Mouse (Mus musculus) thymus, adult 2 months (tissue): ENCODE results near the gene Efhd1. TPM values are rescaled to one million over a fixed set of nuclear protein-coding genes. Genes with fewer than 3 reads are reported as not detected.

ENCODE experiments used
- DNase-seq: peaks from one replicate; pipeline ENCODE4 v3.0.0; 2021
- H3K27ac ChIP-seq: fragments of 200-500 bp; 2 replicates; pipeline ENCODE4 v1.5.1; 2012; ENCODE audit warnings: low read length, control low read depth; ENCODE audit not compliant: control insufficient read depth, insufficient read depth
- H3K27me3 ChIP-seq: fragments of 200-500 bp; 2 replicates; pipeline ENCODE4 v1.6.1; 2012; ENCODE audit warnings: mild to moderate bottlenecking, low read length, moderate library complexity, mixed read lengths; ENCODE audit not compliant: control insufficient read depth, insufficient read depth
- H3K36me3 ChIP-seq: fragments of 200-500 bp; 2 replicates; pipeline ENCODE4 v1.6.1; 2012; ENCODE audit warnings: mild to moderate bottlenecking, low read length, moderate library complexity; ENCODE audit not compliant: control insufficient read depth, insufficient read depth
- H3K4me1 ChIP-seq: fragments of 200-500 bp; replicated peaks from 2 replicates; pipeline ENCODE4 v1.6.1; 2012; ENCODE audit warnings: low read length; ENCODE audit not compliant: control insufficient read depth, insufficient read depth
- H3K4me3 ChIP-seq: fragments of 200-500 bp; 2 replicates; pipeline ENCODE4 v1.5.1; 2012; ENCODE audit warnings: mild to moderate bottlenecking, low read length, control low read depth, moderate library complexity; ENCODE audit not compliant: control insufficient read depth, insufficient read depth
- CTCF ChIP-seq: fragments of 200-500 bp; IDR thresholded peaks from 2 replicates; pipeline ENCODE4 v1.5.1; 2012; ENCODE audit warnings: mild to moderate bottlenecking, control low read depth, low read length, moderate library complexity, borderline replicate concordance; ENCODE audit not compliant: control insufficient read depth, poor library complexity, insufficient read depth; ENCODE audit errors: extremely low read depth
- POLR2A ChIP-seq: fragments of 200-500 bp; IDR thresholded peaks from 2 replicates; pipeline ENCODE4 v1.6.1; 2012; ENCODE audit warnings: mild to moderate bottlenecking, low read length, control low read depth, moderate library complexity; ENCODE audit not compliant: control insufficient read depth, poor library complexity, insufficient read depth; ENCODE audit errors: extremely low read depth
- WGBS: fragments of 180-500 bp; shearing (Covaris S2); methylation state at CpG from one replicate; pipeline ENCODE4 v1.1.7; 2018; 5-methylcytosine and 5-hydroxymethylcytosine counted together
- polyA plus RNA-seq: library from polyadenylated mRNA; depleted of rRNA; stranded (reverse); fragments of >200 nt; gene quantifications from 2 replicates; pipeline ENCODE4 v1.2.3, GENCODE M21; 2012

The Efhd1 gene
- polyA plus RNA-seq, 1 experiment, result 2.5 TPM

DNA sequence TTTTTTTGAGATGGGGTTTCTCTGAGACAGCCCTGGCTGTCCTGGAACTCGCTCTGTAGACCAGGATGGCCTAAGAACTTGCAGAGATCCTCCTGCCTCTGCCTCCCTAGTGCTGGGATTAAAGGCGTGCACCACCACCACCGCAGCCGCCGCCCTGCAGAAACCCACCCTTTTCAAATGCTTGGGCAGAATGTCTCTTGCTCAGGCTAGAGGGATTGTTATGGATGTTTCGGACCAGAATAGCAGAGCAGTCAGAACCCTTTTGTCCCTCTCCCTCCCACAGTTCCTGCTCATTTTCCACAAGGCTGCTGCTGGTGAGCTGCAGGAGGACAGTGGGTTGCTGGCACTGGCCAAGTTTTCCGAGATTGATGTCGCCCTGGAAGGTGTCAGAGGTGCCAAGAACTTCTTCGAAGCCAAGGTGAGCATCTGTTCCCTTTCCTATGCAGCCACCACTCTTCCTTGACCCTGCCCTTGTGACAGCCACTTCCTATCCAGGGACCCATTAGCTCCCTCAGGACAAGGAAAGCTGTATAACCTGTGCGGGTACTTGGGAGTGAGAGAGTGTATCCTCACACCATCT is 33.3 kb downstream of the Efhd1 start:
- H3K4me3 ChIP-seq, result no peak overlapping the region
- no peaks in the 10 kb centered on the region for H3K36me3 ChIP-seq
- TF ChIP-seq CTCF, result no peak
- no peak for TF ChIP-seq POLR2A
- no peaks in the 10 kb centered on the region for H3K4me1 ChIP-seq
- H3K27ac ChIP-seq, result no peak overlapping the region
- no peak for DNase-seq
- WGBS, result 96% methylated on average over 10 of the region's 10 CpGs
- no peaks in the 10 kb centered on the region for H3K27me3 ChIP-seq

- DNase-seq, result no peak
- no peak for TF ChIP-seq POLR2A
- TF ChIP-seq CTCF, result no peak
- 83% methylated on average over 14 of the region's 14 CpGs for WGBS
- Histone ChIP-seq H3K4me1 (no peaks in the 10 kb centered on the region), H3K4me3 (no peak overlapping the region), H3K27ac (no peak overlapping the region), H3K36me3 (no peaks in the 10 kb centered on the region), H3K27me3 (no peaks in the 10 kb centered on the region)
These were observed 36.5 kb downstream of the Efhd1 start for GRCm38 (mm10) chr1:87300360-87301286.

DNA sequence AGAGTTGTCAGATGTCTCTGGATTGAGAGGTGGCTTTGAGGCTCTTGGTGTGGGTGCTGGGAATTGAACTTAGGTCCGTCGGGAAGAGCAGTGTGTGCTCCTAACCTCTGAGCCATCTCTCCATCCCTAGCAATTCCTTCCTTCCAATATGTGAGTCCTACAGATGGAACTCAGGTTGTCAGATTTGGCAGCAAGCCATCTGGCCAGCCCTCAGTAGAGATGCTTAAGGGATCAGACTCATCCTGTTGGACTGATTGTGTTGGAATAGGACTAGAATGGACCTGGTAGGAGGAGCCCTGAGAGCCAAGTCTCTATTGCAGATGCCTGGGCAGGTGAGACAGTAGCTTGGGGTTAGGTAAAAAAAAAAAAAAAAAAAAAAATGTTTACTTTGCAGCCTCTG is 37.8 kb downstream of the Efhd1 start:
- no peak for TF ChIP-seq CTCF
- no peak for TF ChIP-seq POLR2A
- Histone ChIP-seq H3K4me1 (no peaks in the 10 kb centered on the region), H3K36me3 (no peaks in the 10 kb centered on the region), H3K27me3 (no peaks in the 10 kb centered on the region), H3K27ac (no peak overlapping the region), H3K4me3 (no peak overlapping the region)
- WGBS, result 86% methylated on average over 2 of the region's 2 CpGs
- DNase-seq, result no peak

DNA sequence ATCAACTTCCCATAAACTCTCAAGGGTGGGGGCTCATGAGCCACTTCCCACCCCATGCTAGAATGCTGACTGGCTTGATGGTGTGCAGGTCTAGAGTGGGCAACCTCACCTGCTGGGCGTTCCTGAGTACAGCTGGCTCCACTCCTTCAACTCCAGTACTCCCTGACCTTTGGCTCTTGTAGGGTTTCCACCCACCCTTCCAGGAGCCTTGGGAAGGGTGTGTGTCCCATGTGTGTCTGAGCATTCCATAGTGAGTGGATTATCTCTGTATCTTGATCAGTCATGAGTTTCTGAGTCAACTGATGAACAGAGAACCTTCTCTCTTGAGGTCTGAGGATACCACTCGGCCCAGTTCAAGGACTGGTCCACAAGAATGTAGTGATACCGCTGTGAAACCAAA is 44.8 kb downstream of the Efhd1 start:
- Histone ChIP-seq H3K4me3 (no peak overlapping the region), H3K36me3 (no peaks in the 10 kb centered on the region), H3K4me1 (no peaks in the 10 kb centered on the region), H3K27me3 (no peaks in the 10 kb centered on the region), H3K27ac (no peak overlapping the region)
- no peak for DNase-seq
- 92% methylated on average over 3 of the region's 3 CpGs for WGBS
- TF ChIP-seq CTCF (no peak), POLR2A (no peak)

GRCm38 (mm10) chr1:87309621-87310020 is 45.5 kb downstream of the Efhd1 start:
- no peak overlapping the region for H3K4me3 ChIP-seq
- no peaks in the 10 kb centered on the region for H3K36me3 ChIP-seq
- H3K27me3 ChIP-seq, result no peaks in the 10 kb centered on the region
- TF ChIP-seq POLR2A (no peak), CTCF (no peak)
- WGBS, result 92% methylated on average over 16 of the region's 16 CpGs
- H3K4me1 ChIP-seq, result no peaks in the 10 kb centered on the region
- DNase-seq, result no peak
- no peak overlapping the region for H3K27ac ChIP-seq

- H3K27me3 ChIP-seq, result no peaks in the 10 kb centered on the region
- no peak for DNase-seq
- 93% methylated on average over 2 of the region's 2 CpGs for WGBS
- H3K27ac ChIP-seq, result no peak overlapping the region
- TF ChIP-seq CTCF, result no peak
- TF ChIP-seq POLR2A, result no peak
- H3K4me1 ChIP-seq, result no peaks in the 10 kb centered on the region
- H3K4me3 ChIP-seq, result no peak overlapping the region
- no peaks in the 10 kb centered on the region for H3K36me3 ChIP-seq
These were observed 48.5 kb downstream of the Efhd1 start for GRCm38 (mm10) chr1:87312681-87313080.
